Mouse (Mus musculus): ENCODE measurements around the gene Get4.
A peak's percentile ranks its signal among the peaks of the same experiment; 100 is the strongest.

Get4 gene

GRCm38 (mm10) chr5:139243384-139243783 lies 8.7 kb upstream of the Get4 start:
- no peak for DNase-seq

GRCm38 (mm10) chr5:139247767-139248166 lies 4.4 kb upstream of the Get4 start:
- DNase-seq, result no peak

- DNase-seq, result no peak
These were observed 3.3 kb upstream of the Get4 start for GRCm38 (mm10) chr5:139248846-139249245.

GRCm38 (mm10) chr5:139251279-139251678 lies 845 bp upstream of the Get4 start:
- no peak for DNase-seq

- no peak for DNase-seq
These were observed 416 bp upstream of the Get4 start for GRCm38 (mm10) chr5:139251736-139252080.

- no peak for DNase-seq
These were observed 754 bp downstream of the Get4 start for GRCm38 (mm10) chr5:139252910-139253245.

- DNase-seq, result peak; percentile 45 to 54
These were observed 1.2 kb downstream of the Get4 start for GRCm38 (mm10) chr5:139253301-139253741.

- DNase-seq, result no peak
These were observed 2.8 kb downstream of the Get4 start for GRCm38 (mm10) chr5:139254938-139255337.

GRCm38 (mm10) chr5:139255777-139256176 lies 3.7 kb downstream of the Get4 start:
- no peak for DNase-seq

GRCm38 (mm10) chr5:139256211-139256765 lies 4.2 kb downstream of the Get4 start:
- no peak for DNase-seq

GRCm38 (mm10) chr5:139257265-139257664 lies 5.1 kb downstream of the Get4 start:
- DNase-seq, result no peak

- no peak for DNase-seq
These were observed 5.7 kb downstream of the Get4 start for GRCm38 (mm10) chr5:139257818-139258217.

- DNase-seq, result no peak
These were observed 6.4 kb downstream of the Get4 start for GRCm38 (mm10) chr5:139258371-139259035.

GRCm38 (mm10) chr5:139259853-139260252 lies 7.7 kb downstream of the Get4 start:
- peak; percentile 55 to 69 for DNase-seq

- no peak for DNase-seq
These were observed 9.3 kb downstream of the Get4 start for GRCm38 (mm10) chr5:139261403-139261802.

GRCm38 (mm10) chr5:139267661-139268060 lies 15.5 kb downstream of the Get4 start:
- DNase-seq, result no peak

- no peak for DNase-seq
These were observed 18.8 kb downstream of the Get4 start for GRCm38 (mm10) chr5:139270806-139271521.

GRCm38 (mm10) chr5:139271994-139272554 lies 19.9 kb downstream of the Get4 start:
- no peak for DNase-seq

- no peak for DNase-seq
These were observed 25.2 kb downstream of the Get4 start for GRCm38 (mm10) chr5:139277287-139277686.

GRCm38 (mm10) chr5:139281373-139282112 lies 29.4 kb downstream of the Get4 start:
- DNase-seq, result no peak

- DNase-seq, result peak; percentile 86 to 92
These were observed 30.1 kb downstream of the Get4 start for GRCm38 (mm10) chr5:139282191-139282590.

GRCm38 (mm10) chr5:139283460-139284180 lies 31.5 kb downstream of the Get4 start:
- no peak for DNase-seq
